Mouse (Mus musculus) cortical plate, adult 2 months (tissue): Measurements from ENCODE around the gene Prpf18. TPM values are rescaled to one million over a fixed set of nuclear protein-coding genes. Genes with fewer than 3 reads are reported as not detected.
A peak's percentile ranks its signal among the peaks of the same experiment; 100 is the strongest.
"Not testable (repeated sequence)": the region's sequence is repeated elsewhere in the genome, so short reads cannot be mapped to it uniquely, and the experiment has no call there.

Source experiments
- H3K27ac ChIP-seq: fragments of 200-500 bp; 2 replicates; pipeline ENCODE4 v1.5.1; 2012; ENCODE audit warnings: low read length, control low read depth, inconsistent platforms; ENCODE audit not compliant: insufficient read depth
- H3K4me1 ChIP-seq: fragments of 200-500 bp; 2 replicates; pipeline ENCODE4 v1.6.1; 2011; ENCODE audit warnings: low read length; ENCODE audit not compliant: control insufficient read depth, insufficient read depth
- H3K4me3 ChIP-seq: fragments of 200-500 bp; 2 replicates; pipeline ENCODE4 v1.5.1; 2011; ENCODE audit warnings: mild to moderate bottlenecking, low read length, control low read depth; ENCODE audit not compliant: insufficient read depth
- CTCF ChIP-seq: fragments of 200-500 bp; IDR thresholded peaks from 2 replicates; pipeline ENCODE4 v1.5.1; 2011; ENCODE audit warnings: mild to moderate bottlenecking, control low read depth, low read length; ENCODE audit not compliant: insufficient read depth; ENCODE audit errors: extremely low read depth
- POLR2A ChIP-seq: fragments of 200-500 bp; IDR thresholded peaks from 2 replicates; pipeline ENCODE4 v1.6.1; 2011; ENCODE audit warnings: mild to moderate bottlenecking, low read length, control low read depth; ENCODE audit not compliant: insufficient read depth; ENCODE audit errors: extremely low read depth
- polyA plus RNA-seq: library from polyadenylated mRNA; depleted of rRNA; stranded (reverse); fragments of >200 nt; gene quantifications from 2 replicates; pipeline ENCODE4 v1.2.3, GENCODE M21; 2012

The Prpf18 gene
- polyA plus RNA-seq, 1 experiment = 41.3 TPM

- TF ChIP-seq POLR2A = no peak
- peak; percentile 48 for TF ChIP-seq CTCF
- Histone ChIP-seq H3K4me3 (no peak overlapping the region), H3K4me1 (no peaks in the 10 kb centered on the region; the same call in 1 of the 2 replicates), H3K27ac (no peak overlapping the region)
Measured at GRCm38 (mm10) chr2:4635804-4636203, 16.1 kb downstream of the Prpf18 start.

- peaks cover 2% of the 10 kb centered on the region; the same call in 1 of the 2 replicates for H3K4me1 ChIP-seq
- H3K4me3 ChIP-seq = no peak overlapping the region
- H3K27ac ChIP-seq = no peak overlapping the region
- TF ChIP-seq CTCF (no peak), POLR2A (no peak)
Measured at GRCm38 (mm10) chr2:4630197-4630835, 21.6 kb downstream of the Prpf18 start.

GRCm38 (mm10) chr2:4629470-4629869 is 22.4 kb downstream of the Prpf18 start:
- Histone ChIP-seq H3K4me3 (no peak overlapping the region), H3K27ac (no peak overlapping the region), H3K4me1 (peaks cover 2% of the 10 kb centered on the region; the same call in 1 of the 2 replicates)
- TF ChIP-seq CTCF (no peak), POLR2A (no peak)

- TF ChIP-seq CTCF (no peak), POLR2A (no peak)
- Histone ChIP-seq H3K4me3 (no peak overlapping the region), H3K4me1 (peaks cover 2% of the 10 kb centered on the region; the same call in 1 of the 2 replicates), H3K27ac (no peak overlapping the region)
Measured at GRCm38 (mm10) chr2:4628920-4629319, 23.0 kb downstream of the Prpf18 start.

- H3K4me3 ChIP-seq = no peak overlapping the region
- no peak overlapping the region for H3K27ac ChIP-seq
- peaks cover 2% of the 10 kb centered on the region; the same call in 1 of the 2 replicates for H3K4me1 ChIP-seq
- TF ChIP-seq CTCF (no peak), POLR2A (no peak)
Measured at GRCm38 (mm10) chr2:4626911-4627310, 25.0 kb downstream of the Prpf18 start.

GRCm38 (mm10) chr2:4621471-4621985 is 30.4 kb downstream of the Prpf18 start:
- TF ChIP-seq CTCF (no peak), POLR2A (no peak)
- no peak overlapping the region for H3K4me3 ChIP-seq
- H3K4me1 ChIP-seq = peaks cover 2% of the 10 kb centered on the region; the same call in 1 of the 2 replicates
- H3K27ac ChIP-seq = no peak overlapping the region

- TF ChIP-seq CTCF = no peak
- no peak for TF ChIP-seq POLR2A
- Histone ChIP-seq H3K4me3 (no peak overlapping the region), H3K27ac (no peak overlapping the region), H3K4me1 (peaks cover 2% of the 10 kb centered on the region; the same call in 1 of the 2 replicates)
Measured at GRCm38 (mm10) chr2:4620640-4621401, 31.1 kb downstream of the Prpf18 start.

GRCm38 (mm10) chr2:4619893-4620593 is 31.9 kb downstream of the Prpf18 start:
- H3K4me3 ChIP-seq = no peak overlapping the region
- peaks cover 2% of the 10 kb centered on the region; the same call in 1 of the 2 replicates for H3K4me1 ChIP-seq
- TF ChIP-seq CTCF (no peak), POLR2A (no peak)
- H3K27ac ChIP-seq = no peak overlapping the region

- not testable (repeated sequence) for H3K27ac ChIP-seq, H3K4me1 ChIP-seq, H3K4me3 ChIP-seq
Measured at GRCm38 (mm10) chr2:4619126-4619525, 32.8 kb downstream of the Prpf18 start.

- no peak overlapping the region for H3K27ac ChIP-seq
- TF ChIP-seq CTCF = no peak
- TF ChIP-seq POLR2A = no peak
Measured at GRCm38 (mm10) chr2:4616995-4617394, 34.9 kb downstream of the Prpf18 start.

More at GRCm38 (mm10) chr2:4616995-4617394, 34.9 kb downstream of the Prpf18 start:
- peaks cover 2% of the 10 kb centered on the region; the same call in 1 of the 2 replicates for H3K4me1 ChIP-seq
- H3K4me3 ChIP-seq = no peak overlapping the region
